Mouse (Mus musculus) myocyte (in vitro differentiated cells): ENCODE data around the gene Olfr1299. TPM values are rescaled to one million over a fixed set of nuclear protein-coding genes. Genes with fewer than 3 reads are reported as not detected.

ENCODE experiments used
- H3K27me3 ChIP-seq: one replicate; pipeline ENCODE4 v1.6.1; 2011; ENCODE audit not compliant: control insufficient read depth, insufficient read depth, insufficient read length
- H3K36me3 ChIP-seq: one replicate; pipeline ENCODE4 v1.6.1; 2011; ENCODE audit not compliant: control insufficient read depth, insufficient read depth
- H3K4me2 ChIP-seq: one replicate; pipeline ENCODE4 v1.6.1; 2011; ENCODE audit warnings: low read depth, control low read depth
- H3K4me3 ChIP-seq: one replicate; pipeline ENCODE4 v1.5.1; 2011; ENCODE audit warnings: mild to moderate bottlenecking, control low read depth, moderate library complexity
- H3K79me2 ChIP-seq: one replicate; pipeline ENCODE4 v1.6.1; 2011; ENCODE audit not compliant: control insufficient read depth, insufficient read depth
- H3ac ChIP-seq: one replicate; pipeline ENCODE4 v1.6.1; 2011; ENCODE audit not compliant: control insufficient read depth, insufficient read length
- CEBPB ChIP-seq: IDR thresholded peaks from 2 replicates; pipeline ENCODE4 v1.6.1; 2011; ENCODE audit warnings: mild to moderate bottlenecking, moderate library complexity; ENCODE audit not compliant: poor library complexity, insufficient read depth, severe bottlenecking
- E2F4 ChIP-seq: IDR thresholded peaks from one replicate; pipeline ENCODE4 v1.6.1; 2011; ENCODE audit warnings: mild to moderate bottlenecking, control low read depth, moderate library complexity; ENCODE audit not compliant: insufficient read depth
- MAX ChIP-seq: IDR thresholded peaks from one replicate; pipeline ENCODE4 v1.6.1; 2011; ENCODE audit warnings: low read depth, mild to moderate bottlenecking, control low read depth
- MYOD1 ChIP-seq, 3 experiments: IDR thresholded peaks; one replicate each; pipeline ENCODE4 v1.6.1; 2011; ENCODE audit warnings: control low read depth in 2 of 3, low read depth in 2 of 3, mild to moderate bottlenecking in 2 of 3, moderate library complexity in 1 of 3; ENCODE audit not compliant: insufficient read length in 2 of 3, control insufficient read depth in 1 of 3
- MYOG ChIP-seq, 3 experiments: IDR thresholded peaks; one replicate each; pipeline ENCODE4 v1.6.1; 2011; ENCODE audit warnings: control low read depth in 2 of 3, low read depth in 2 of 3, mild to moderate bottlenecking in 2 of 3; ENCODE audit not compliant: insufficient read length in 2 of 3, control insufficient read depth in 1 of 3, insufficient read depth in 1 of 3
- POLR2A ChIP-seq: IDR thresholded peaks from one replicate; pipeline ENCODE4 v1.6.1; 2011; ENCODE audit warnings: low read depth, mild to moderate bottlenecking, control low read depth, moderate library complexity; ENCODE audit not compliant: insufficient read length
- POLR2AphosphoS2 ChIP-seq: IDR thresholded peaks from one replicate; pipeline ENCODE4 v1.6.1; 2011; ENCODE audit warnings: low read depth, control low read depth; ENCODE audit not compliant: insufficient read length
- REST ChIP-seq: IDR thresholded peaks from one replicate; pipeline ENCODE4 v1.6.1; 2011; ENCODE audit warnings: mild to moderate bottlenecking, control low read depth, moderate library complexity; ENCODE audit not compliant: insufficient read depth, insufficient read length
- SRF ChIP-seq: IDR thresholded peaks from one replicate; pipeline ENCODE4 v1.6.1; 2011; ENCODE audit warnings: low read depth; ENCODE audit not compliant: control insufficient read depth, insufficient read length
- TCF12 ChIP-seq: IDR thresholded peaks from one replicate; pipeline ENCODE4 v1.6.1; 2011; ENCODE audit warnings: mild to moderate bottlenecking, control low read depth; ENCODE audit not compliant: poor library complexity, insufficient read depth, severe bottlenecking
- TCF3 ChIP-seq: IDR thresholded peaks from one replicate; pipeline ENCODE4 v1.6.1; 2011; ENCODE audit warnings: low read depth, control low read depth; ENCODE audit not compliant: insufficient read length
- USF1 ChIP-seq: IDR thresholded peaks from one replicate; pipeline ENCODE4 v1.6.1; 2011; ENCODE audit warnings: low read depth, mild to moderate bottlenecking, control low read depth, moderate library complexity
- polyA plus RNA-seq: library from polyadenylated mRNA; unstranded; fragments of >200 nt; fragmentation: generic; extraction: Trizol; gene quantifications from one replicate; pipeline ENCODE4 v1.2.1, GENCODE M21; 2012; ENCODE audit warnings: missing spikeins

Gene Olfr1299
- polyA plus RNA-seq: not detected

GRCm38 (mm10) chr2:111661119-111661518 lies at the start of gene Olfr1299:
Olfr1299 (plus strand) TSS chr2:111661419.
- Histone ChIP-seq H3K27me3 (no peaks in the 10 kb centered on the region), H3K36me3 (no peaks in the 10 kb centered on the region), H3ac (no peak within 1 kb of the TSS), H3K79me2 (no peaks in the 10 kb centered on the region), H3K4me2 (no peak within 1 kb of the TSS), H3K4me3 (no peak within 1 kb of the TSS)
- TF ChIP-seq POLR2AphosphoS2 (no peak), CEBPB (no peak), TCF12 (no peak), USF1 (no peak), MYOG (IDR thresholded peaks at IDR 0.05; ENCODE audit: control insufficient read depth in 1 of 3, insufficient read depth in 1 of 3, insufficient read length in 2 of 3, low read depth in 2 of 3) (no peak)

- no peak within 1 kb of the TSS for H3K4me2 ChIP-seq
- H3K27me3 ChIP-seq: no peaks in the 10 kb centered on the region
- H3K36me3 ChIP-seq: no peaks in the 10 kb centered on the region
- H3ac ChIP-seq: no peak within 1 kb of the TSS
- no peak within 1 kb of the TSS for H3K4me3 ChIP-seq
- TF ChIP-seq CEBPB: no peak
- TF ChIP-seq POLR2A: no peak
- TF ChIP-seq USF1: no peak
- no peak for TF ChIP-seq E2F4
- TF ChIP-seq POLR2AphosphoS2: no peak
- no peak for TF ChIP-seq MAX
- TF ChIP-seq MYOD1 (IDR thresholded peaks at IDR 0.05; ENCODE audit: control insufficient read depth in 1 of 3, insufficient read length in 2 of 3, low read depth in 2 of 3): no peak
- TF ChIP-seq REST: no peak
- no peak for TF ChIP-seq MYOG (IDR thresholded peaks at IDR 0.05; ENCODE audit: control insufficient read depth in 1 of 3, insufficient read depth in 1 of 3, insufficient read length in 2 of 3, low read depth in 2 of 3)
- TF ChIP-seq SRF: no peak
- TF ChIP-seq TCF3: no peak
- no peaks in the 10 kb centered on the region for H3K79me2 ChIP-seq
Measured at GRCm38 (mm10) chr2:111626397-111626796, 34.8 kb upstream of the Olfr1299 start, which contains the start of gene Olfr1297. Olfr1297 (minus strand) TSS chr2:111626497.

- Histone ChIP-seq H3K79me2 (no peaks in the 10 kb centered on the region), H3ac (no peak within 1 kb of the TSS), H3K36me3 (no peaks in the 10 kb centered on the region), H3K4me2 (no peak within 1 kb of the TSS), H3K27me3 (no peaks in the 10 kb centered on the region), H3K4me3 (no peak within 1 kb of the TSS)
- no peak for TF ChIP-seq TCF3
- no peak for TF ChIP-seq E2F4
- TF ChIP-seq POLR2AphosphoS2: no peak
- TF ChIP-seq MAX: no peak
Measured at GRCm38 (mm10) chr2:111649101-111649500, 12.1 kb upstream of the Olfr1299 start, which contains the start of gene Olfr1298. Olfr1298 (minus strand) TSS chr2:111649201.

Other genes with a start within 250 kb of the Olfr1299 start
- not detected for gene Olfr1286, start 238.3 kb upstream of the Olfr1299 start, polyA plus RNA-seq
- not detected for gene Olfr1287, start 212.3 kb upstream of the Olfr1299 start, polyA plus RNA-seq
- gene Olfr1288, start 187.3 kb upstream of the Olfr1299 start, polyA plus RNA-seq: not detected
- gene Olfr1289, start 180.6 kb upstream of the Olfr1299 start, polyA plus RNA-seq: not detected
- not detected for gene Olfr1290, start 167.6 kb upstream of the Olfr1299 start, polyA plus RNA-seq
- gene Olfr1291-ps1, start 164.2 kb upstream of the Olfr1299 start, polyA plus RNA-seq: not detected
- not detected for gene Olfr1293-ps, start 136.2 kb upstream of the Olfr1299 start, polyA plus RNA-seq
- gene Olfr1294, start 121.1 kb upstream of the Olfr1299 start, polyA plus RNA-seq: not detected
- not detected for gene Olfr1295, start 91.7 kb upstream of the Olfr1299 start, polyA plus RNA-seq
- not detected for gene Olfr1297, start 34.9 kb upstream of the Olfr1299 start, polyA plus RNA-seq
- not detected for gene Olfr1298, start 12.2 kb upstream of the Olfr1299 start, polyA plus RNA-seq
- not detected for gene Olfr1301, start 89.6 kb downstream of the Olfr1299 start, polyA plus RNA-seq
- gene Olfr1302, start 116.0 kb downstream of the Olfr1299 start, polyA plus RNA-seq: not detected
- gene Olfr1303, start 158.9 kb downstream of the Olfr1299 start, polyA plus RNA-seq: not detected
- gene Olfr1305, start 215.7 kb downstream of the Olfr1299 start, polyA plus RNA-seq: not detected